8 mouse cellular contexts compared by ENCODE assay signal in the genomic region with DNA sequence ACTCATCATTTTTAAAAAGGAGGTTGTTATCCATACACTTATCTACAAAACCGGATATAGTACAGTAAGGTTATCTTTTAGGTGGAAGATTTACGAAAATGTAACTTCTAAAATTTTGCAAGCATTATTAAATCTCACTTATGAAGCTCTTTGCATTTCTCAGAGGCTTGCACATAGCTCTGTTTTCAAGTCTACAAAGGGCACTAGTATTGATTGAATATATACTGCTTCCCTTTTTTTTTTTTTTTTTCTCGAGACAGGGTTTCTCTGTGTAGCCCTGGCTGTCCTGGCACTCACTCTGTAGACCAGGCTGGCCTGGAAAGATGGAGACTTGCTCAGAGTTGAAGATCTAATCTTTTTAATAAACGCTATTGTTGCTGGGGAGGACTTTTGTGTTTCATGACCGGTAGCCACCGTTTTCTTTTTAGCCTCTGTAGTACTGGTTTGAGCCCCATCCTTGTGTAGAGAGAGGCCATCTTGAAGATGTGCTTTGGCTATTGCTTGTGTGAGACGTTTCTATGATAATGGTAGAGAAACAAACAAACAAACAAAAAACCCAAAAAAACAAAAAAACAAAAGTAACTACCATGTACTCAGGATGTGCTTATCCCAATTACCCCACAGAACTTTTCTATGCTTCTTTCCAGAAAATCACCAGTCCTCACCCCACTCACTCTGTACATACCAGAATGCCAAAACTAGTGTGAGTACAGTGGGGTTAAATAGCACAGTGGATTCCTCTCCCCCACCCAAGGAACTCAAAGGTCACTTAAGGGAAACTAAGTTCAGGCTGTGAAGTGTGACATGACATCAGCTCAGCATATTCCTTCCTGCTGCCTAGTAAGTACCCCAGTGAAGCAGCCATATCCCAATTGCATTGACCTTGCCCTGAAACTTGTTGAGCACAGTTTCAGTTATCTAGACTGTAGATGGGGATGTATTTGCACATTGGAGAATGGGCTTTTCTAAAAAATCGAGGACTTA. TPM values are rescaled to one million over a fixed set of nuclear protein-coding genes. Genes with fewer than 3 reads are reported as not detected.
DNase-seq lines count a peak whose midpoint lies in the region; ATAC-seq and TF ChIP-seq lines count a peak whose summit lies in the region.

No protein-coding gene starts in this region.

- no peak for TF ChIP-seq CTCF in cerebellum, adult 2 months (IDR thresholded peaks at IDR 0.05; ENCODE audit: borderline replicate concordance, insufficient read depth, low read depth, low read length)
- no peak for TF ChIP-seq CTCF in spleen, adult 2 months (IDR thresholded peaks at IDR 0.05; ENCODE audit: extremely low read depth, insufficient read depth, insufficient read length, insufficient replicate concordance)

- DNase-seq in cerebellum, adult 2 months = no peak
- no peak for DNase-seq in cerebellum, adult 18-20 months
- DNase-seq in spleen, adult 2 months (ENCODE audit: low read depth in 1 of 2, low spot score in 2 of 2) = no peak
- no peak for DNase-seq in spleen, adult 18-20 months
- no peak for DNase-seq in gastrocnemius, adult 18-20 months (ENCODE audit: low spot score)
- no peak for DNase-seq in cerebellum, adult 11-12 months

- no peak for ATAC-seq in limb, embryonic 13.5 days (ENCODE audit: low FRiP score, low read depth)
- ATAC-seq in stomach, embryonic 16.5 days (ENCODE audit: insufficient read depth, low FRiP score) = no peak

- 43% methylated on average over 8 of the region's 8 CpGs for WGBS in cerebellum, adult 2 months
- 45% methylated on average over 8 of the region's 8 CpGs for WGBS in spleen, adult 2 months
- WGBS in limb, embryonic 13.5 days = 60% methylated on average over 8 of the region's 8 CpGs
- WGBS in stomach, embryonic 16.5 days = 40% methylated on average over 8 of the region's 8 CpGs

- 0 out of 2 replicates have a peak overlapping the region, but pooled peaks have one; percentile 31 for H3K9ac ChIP-seq in limb, embryonic 13.5 days
- H3K9ac ChIP-seq in stomach, embryonic 16.5 days (ENCODE audit: low read length) = peak overlapping the region; percentile 48

- no peak for TF ChIP-seq POLR2A in cerebellum, adult 2 months (IDR thresholded peaks at IDR 0.05; ENCODE audit: borderline replicate concordance, insufficient read depth, low read length)
- no peak for TF ChIP-seq POLR2A in spleen, adult 2 months (IDR thresholded peaks at IDR 0.05; ENCODE audit: low read depth, low read length)

- peak overlapping the region; percentile 68 for H3K4me2 ChIP-seq in limb, embryonic 13.5 days (replicated peaks)
- H3K4me2 ChIP-seq in stomach, embryonic 16.5 days (ENCODE audit: low read depth, low read length) = peak overlapping the region; percentile 50

- no peaks in the 10 kb centered on the region for H3K9me3 ChIP-seq in limb, embryonic 13.5 days
- H3K9me3 ChIP-seq in stomach, embryonic 16.5 days (replicated peaks; ENCODE audit: control insufficient read depth, low read length) = no peaks in the 10 kb centered on the region

- H3K27me3 ChIP-seq in cerebellum, adult 2 months (ENCODE audit: control insufficient read depth, insufficient read depth, low read length) = no peaks in the 10 kb centered on the region
- H3K27me3 ChIP-seq in spleen, adult 2 months (ENCODE audit: control insufficient read depth, insufficient read depth, low read length) = no peaks in the 10 kb centered on the region
- no peaks in the 10 kb centered on the region for H3K27me3 ChIP-seq in limb, embryonic 13.5 days
- H3K27me3 ChIP-seq in stomach, embryonic 16.5 days (ENCODE audit: control insufficient read depth, insufficient read depth, low read length) = no peaks in the 10 kb centered on the region

- H3K27ac ChIP-seq in cerebellum, adult 2 months (ENCODE audit: insufficient read depth, low read length) = no peak overlapping the region
- peak overlapping the region; percentile 84; the same call in 1 of the 2 replicates for H3K27ac ChIP-seq in spleen, adult 2 months (ENCODE audit: insufficient read depth, low read length)
- H3K27ac ChIP-seq in limb, embryonic 13.5 days = peak overlapping the region; percentile 94
- peak overlapping the region; percentile 91 for H3K27ac ChIP-seq in stomach, embryonic 16.5 days (ENCODE audit: low read length)

- peak overlapping the region; percentile 42 for H3K4me3 ChIP-seq in cerebellum, adult 2 months (replicated peaks; ENCODE audit: insufficient read depth, low read depth, low read length)
- no peak overlapping the region for H3K4me3 ChIP-seq in spleen, adult 2 months (ENCODE audit: extremely low read depth, insufficient read depth, insufficient read length)
- H3K4me3 ChIP-seq in limb, embryonic 13.5 days = peak overlapping the region; percentile 49
- peak overlapping the region; percentile 50 for H3K4me3 ChIP-seq in stomach, embryonic 16.5 days (replicated peaks; ENCODE audit: low read length)

- peaks cover 2% of the 10 kb centered on the region; the same call in 1 of the 2 replicates for H3K4me1 ChIP-seq in cerebellum, adult 2 months (ENCODE audit: control insufficient read depth, insufficient read depth, low read length)
- peaks cover 4% of the 10 kb centered on the region for H3K4me1 ChIP-seq in spleen, adult 2 months (ENCODE audit: control insufficient read depth, insufficient read depth, insufficient read length)
- peaks cover 19% of the 10 kb centered on the region for H3K4me1 ChIP-seq in limb, embryonic 13.5 days
- H3K4me1 ChIP-seq in stomach, embryonic 16.5 days (ENCODE audit: control insufficient read depth, insufficient read depth, low read length) = peaks cover 4% of the 10 kb centered on the region; the same call in 1 of the 2 replicates

- H3K36me3 ChIP-seq in spleen, adult 2 months (ENCODE audit: control insufficient read depth, insufficient read depth, low read length) = no peaks in the 10 kb centered on the region
- H3K36me3 ChIP-seq in limb, embryonic 13.5 days = no peaks in the 10 kb centered on the region
- H3K36me3 ChIP-seq in stomach, embryonic 16.5 days (ENCODE audit: control insufficient read depth, insufficient read depth, low read length) = no peaks in the 10 kb centered on the region

RNA-seq across cellular contexts. Expression of gene Hist1h4f, which starts 0.8 kb away (rescaled TPM):
- 4.7 and 7.0 TPM in 2 replicates for polyA plus RNA-seq in cerebellum, adult 2 months (2012; rRNA removed)
- 24.8 and 33.8 TPM in 2 replicates for polyA plus RNA-seq in spleen, adult 2 months (2012; rRNA removed)
- 1.0 and 1.9 TPM in 2 replicates for polyA plus RNA-seq in limb, embryonic 13.5 days (2015; fragmentation: Nextera tagmentation; extraction: Ambion mirVana)
- 1.6 TPM in 1 of 2 replicates, not detected in the other for polyA plus RNA-seq in stomach, embryonic 16.5 days (2015; fragmentation: Nextera tagmentation; extraction: Ambion mirVana)
- total RNA-seq in gastrocnemius, adult 18-20 months (2021) = 10 to 100 TPM in 1 of 2 experiments, 1 to 10 TPM in 1; 8.3 to 12.3 TPM

RNA-seq across cellular contexts. Expression of gene Hist1h1d, which starts 0.8 kb away (rescaled TPM):
- 0.05 and 0.14 TPM in 2 replicates for polyA plus RNA-seq in cerebellum, adult 2 months (2012; rRNA removed)
- polyA plus RNA-seq in spleen, adult 2 months (2012; rRNA removed) = 0.30 and 0.39 TPM in 2 replicates
- polyA plus RNA-seq in limb, embryonic 13.5 days (2015; fragmentation: Nextera tagmentation; extraction: Ambion mirVana) = 0.46 and 0.51 TPM in 2 replicates
- polyA plus RNA-seq in stomach, embryonic 16.5 days (2015; fragmentation: Nextera tagmentation; extraction: Ambion mirVana) = 0.67 and 0.93 TPM in 2 replicates
- total RNA-seq in gastrocnemius, adult 18-20 months (2021) = under 1 TPM; 0.83 to 0.89 TPM

RNA-seq across cellular contexts. Expression of gene Hist1h3f, which starts 8.4 kb away (rescaled TPM):
- 0.32 and 0.33 TPM in 2 replicates for polyA plus RNA-seq in cerebellum, adult 2 months (2012; rRNA removed)
- 10.2 and 16.1 TPM in 2 replicates for polyA plus RNA-seq in spleen, adult 2 months (2012; rRNA removed)
- 1.5 and 1.7 TPM in 2 replicates for polyA plus RNA-seq in limb, embryonic 13.5 days (2015; fragmentation: Nextera tagmentation; extraction: Ambion mirVana)
- polyA plus RNA-seq in stomach, embryonic 16.5 days (2015; fragmentation: Nextera tagmentation; extraction: Ambion mirVana) = 0.81 and 0.90 TPM in 2 replicates
- 1 to 10 TPM; 3.0 to 4.8 TPM for total RNA-seq in gastrocnemius, adult 18-20 months (2021)

RNA-seq across cellular contexts. Expression of gene Hist1h2bh, which starts 9.0 kb away (rescaled TPM):
- 0.33 and 0.34 TPM in 2 replicates for polyA plus RNA-seq in cerebellum, adult 2 months (2012; rRNA removed)
- polyA plus RNA-seq in spleen, adult 2 months (2012; rRNA removed) = 4.9 and 8.4 TPM in 2 replicates
- polyA plus RNA-seq in limb, embryonic 13.5 days (2015; fragmentation: Nextera tagmentation; extraction: Ambion mirVana) = 0.74 and 1.0 TPM in 2 replicates
- polyA plus RNA-seq in stomach, embryonic 16.5 days (2015; fragmentation: Nextera tagmentation; extraction: Ambion mirVana) = 1.1 and 1.4 TPM in 2 replicates
- 1 to 10 TPM; 1.0 to 1.1 TPM for total RNA-seq in gastrocnemius, adult 18-20 months (2021)

RNA-seq across cellular contexts. Expression of gene Hist1h3e, which starts 9.9 kb away (rescaled TPM):
- 1.5 and 3.2 TPM in 2 replicates for polyA plus RNA-seq in cerebellum, adult 2 months (2012; rRNA removed)
- polyA plus RNA-seq in spleen, adult 2 months (2012; rRNA removed) = 36.8 and 50.5 TPM in 2 replicates
- 8.2 and 8.9 TPM in 2 replicates for polyA plus RNA-seq in limb, embryonic 13.5 days (2015; fragmentation: Nextera tagmentation; extraction: Ambion mirVana)
- polyA plus RNA-seq in stomach, embryonic 16.5 days (2015; fragmentation: Nextera tagmentation; extraction: Ambion mirVana) = 2.8 and 3.6 TPM in 2 replicates
- 10 to 100 TPM; 11.6 to 12.3 TPM for total RNA-seq in gastrocnemius, adult 18-20 months (2021)
